Mouse (Mus musculus) NIH3T3 (cell line): ENCODE measurements around the gene Mdm4.
"Not testable (repeated sequence)": the region's sequence is repeated elsewhere in the genome, so short reads cannot be mapped to it uniquely, and the experiment has no call there.

Experiments
- DNase-seq: peaks from one replicate; pipeline ENCODE4 v3.0.0-alpha.2; 2012; ENCODE audit warnings: low read depth

Gene Mdm4

GRCm38 (mm10) chr1:133051829-133052228 is 21.5 kb upstream of the Mdm4 start:
- no peak for DNase-seq

GRCm38 (mm10) chr1:133050001-133050431 is 19.7 kb upstream of the Mdm4 start:
- DNase-seq = peak; percentile 58

GRCm38 (mm10) chr1:133048690-133049089 is 18.3 kb upstream of the Mdm4 start:
- DNase-seq = no peak

GRCm38 (mm10) chr1:133047575-133047974 is 17.2 kb upstream of the Mdm4 start:
- no peak for DNase-seq

GRCm38 (mm10) chr1:133046441-133046931 is 16.1 kb upstream of the Mdm4 start:
- DNase-seq = peak; percentile 41

GRCm38 (mm10) chr1:133045861-133046440 is 15.6 kb upstream of the Mdm4 start:
- peak; percentile 86 for DNase-seq

GRCm38 (mm10) chr1:133045011-133045860 is 14.9 kb upstream of the Mdm4 start, which contains the start of gene Pik3c2b:
Pik3c2b (plus strand) TSS chr1:133045667.
- DNase-seq = no peak

GRCm38 (mm10) chr1:133039505-133039949 is 9.2 kb upstream of the Mdm4 start:
- peak; percentile 89 for DNase-seq

GRCm38 (mm10) chr1:133034682-133035081 is 4.3 kb upstream of the Mdm4 start:
- not testable (repeated sequence) for DNase-seq

GRCm38 (mm10) chr1:133034091-133034460 is 3.7 kb upstream of the Mdm4 start:
- peak; percentile 80 for DNase-seq

- peak; percentile 94 for DNase-seq
These were observed 3.1 kb upstream of the Mdm4 start for GRCm38 (mm10) chr1:133033316-133034090.

GRCm38 (mm10) chr1:133032981-133033315 is 2.6 kb upstream of the Mdm4 start:
- peak; percentile 55 for DNase-seq

- no peak for DNase-seq
These were observed 617 bp downstream of the Mdm4 start for GRCm38 (mm10) chr1:133029744-133030143.

- DNase-seq = peak; percentile 62
These were observed 2.4 kb downstream of the Mdm4 start for GRCm38 (mm10) chr1:133027980-133028379.

GRCm38 (mm10) chr1:133027126-133027525 is 3.2 kb downstream of the Mdm4 start:
- no peak for DNase-seq

GRCm38 (mm10) chr1:133025796-133026190 is 4.6 kb downstream of the Mdm4 start:
- DNase-seq = not testable (repeated sequence)

- DNase-seq = peak; percentile 97
These were observed 5.1 kb downstream of the Mdm4 start for GRCm38 (mm10) chr1:133025051-133025795.

- DNase-seq = no peak
These were observed 5.9 kb downstream of the Mdm4 start for GRCm38 (mm10) chr1:133024426-133024825.

- not testable (repeated sequence) for DNase-seq
These were observed 6.6 kb downstream of the Mdm4 start for GRCm38 (mm10) chr1:133023723-133024122.

- DNase-seq = not testable (repeated sequence)
These were observed 8.4 kb downstream of the Mdm4 start for GRCm38 (mm10) chr1:133021971-133022370.

GRCm38 (mm10) chr1:133021391-133021790 is 9.0 kb downstream of the Mdm4 start:
- DNase-seq = no peak
